In the genomic region with DNA sequence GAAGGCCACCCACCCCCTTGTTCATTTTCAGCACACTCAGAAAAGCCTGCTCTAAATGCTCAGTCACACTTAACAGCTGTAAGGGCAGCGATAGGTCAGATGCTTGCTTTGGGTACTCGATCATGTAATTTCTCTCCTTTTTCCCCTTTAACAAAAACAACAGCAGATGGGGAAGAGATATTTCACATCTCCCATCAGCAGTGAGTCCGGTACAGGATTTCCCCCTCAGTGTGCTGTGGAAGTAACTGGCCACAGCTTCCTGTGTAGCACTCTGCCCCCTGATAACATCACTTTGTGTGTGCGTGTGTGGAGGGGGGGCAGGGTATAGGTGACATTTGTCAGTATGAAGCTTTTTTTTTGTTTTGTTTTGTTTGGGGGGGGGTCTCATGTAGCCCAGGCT, we compare ENCODE assay signal across 8 mouse cellular contexts.
A peak's percentile ranks its signal among the peaks of the same experiment; 100 is the strongest.
DNase-seq lines count a peak whose midpoint lies in the region; ATAC-seq lines count a peak whose summit lies in the region.
"Had no signal": no experiment of that assay in that cellular context is flagged by ENCODE, and none has a peak within 500 bp of the region (broad histone marks: within the 10 kb centered on the region; RNA-seq: fewer than 3 reads in every experiment).

No protein-coding gene starts in this region.

- WGBS in liver, embryonic 11.5 days, result 27% methylated on average over 4 of the region's 4 CpGs

- H3K27ac ChIP-seq in liver, embryonic 11.5 days (ENCODE audit: low read depth, low read length), result no peak overlapping the region
- H3K27ac ChIP-seq in brown adipose tissue, adult 24 weeks (replicated peaks; ENCODE audit: low read depth, low read length), result 0 out of 2 replicates have a peak overlapping the region, but pooled peaks have one; percentile 12
- H3K27ac ChIP-seq: stomach, embryonic 15.5 days had no signal

- H3K36me3 ChIP-seq in liver, embryonic 11.5 days (ENCODE audit: control insufficient read depth, insufficient read depth, low read length), result no peaks in the 10 kb centered on the region
- H3K36me3 ChIP-seq: stomach, embryonic 15.5 days had no signal

- DNase-seq in liver, embryonic 11.5 days (ENCODE audit: low spot score), result no peak
- no peak for DNase-seq in liver
- peak; percentile 81 for DNase-seq in induced T-regulatory cell, adult 2 months (ENCODE audit: low read depth)
- peak; percentile 20 to 45 for DNase-seq in thymus, adult 18-20 months
- DNase-seq in right cerebral cortex, postnatal 10 days (ENCODE audit: low spot score in 2 of 2), result no peak
- no peak for DNase-seq in ovary, adult 18-20 months (ENCODE audit: low spot score)

- H3K9ac ChIP-seq in liver, embryonic 11.5 days (ENCODE audit: low read depth, low read length), result no peak overlapping the region
- H3K9ac ChIP-seq: stomach, embryonic 15.5 days had no signal

- H3K4me1 ChIP-seq in liver, embryonic 11.5 days (replicated peaks; ENCODE audit: control insufficient read depth, insufficient read depth, low read length), result peaks cover 12% of the 10 kb centered on the region
- peaks cover 13% of the 10 kb centered on the region for H3K4me1 ChIP-seq in brown adipose tissue, adult 24 weeks (ENCODE audit: control insufficient read depth, insufficient read depth, insufficient read length, low read length)

- peak overlapping the region; percentile 1; the same call in 1 of the 2 replicates for H3K4me2 ChIP-seq in liver, embryonic 11.5 days
- H3K4me2 ChIP-seq: stomach, embryonic 15.5 days had no signal

- no peak for ATAC-seq in liver, embryonic 11.5 days (replicated peaks; ENCODE audit: low FRiP score)

- H3K27me3 ChIP-seq in liver, embryonic 11.5 days (replicated peaks; ENCODE audit: control insufficient read depth, insufficient read depth, low read length), result no peaks in the 10 kb centered on the region
- H3K27me3 ChIP-seq: stomach, embryonic 15.5 days had no signal

- H3K9me3 ChIP-seq in liver, embryonic 11.5 days (ENCODE audit: control insufficient read depth, low read length), result no peaks in the 10 kb centered on the region
- H3K9me3 ChIP-seq: stomach, embryonic 15.5 days had no signal

- H3K4me3 ChIP-seq in liver, embryonic 11.5 days (ENCODE audit: low read depth, low read length), result no peak overlapping the region
- H3K4me3 ChIP-seq in brown adipose tissue, adult 24 weeks (ENCODE audit: insufficient read depth, low read depth, low read length), result no peak overlapping the region
- H3K4me3 ChIP-seq: stomach, embryonic 15.5 days had no signal

Comparison
In these comparisons a context has a peak if more than half of its experiments do, and no peak if none do; other contexts are left out.
1. DNase-seq: peak in induced T-regulatory cell, adult 2 months (single experiment) and thymus, adult 18-20 months (2 of 2); none in liver, embryonic 11.5 days (single experiment), liver (single experiment), right cerebral cortex, postnatal 10 days (0 of 2) and ovary, adult 18-20 months (single experiment).